Mouse (Mus musculus) forebrain, postnatal 0 days (tissue): Measurements from ENCODE around the gene Lsamp. TPM values are rescaled to one million over a fixed set of nuclear protein-coding genes. Genes with fewer than 3 reads are reported as not detected.

Experiments used
- ATAC-seq: fragments of 200-750 bp; cut with Nextera tagmentation; 2 replicates; pipeline ENCODE4 v1.8.0; 2017; ENCODE audit warnings: mild to moderate bottlenecking, moderate library complexity
- DNase-seq: peaks from one replicate; pipeline ENCODE4 v3.0.0-alpha.2; 2015
- H3K27ac ChIP-seq: fragments of 300-500 bp; sonication (generic); 2 replicates; pipeline ENCODE4 v1.5.1; 2014; ENCODE audit warnings: low read depth, mild to moderate bottlenecking, antibody characterized with exemption, low read length, moderate library complexity, mixed read lengths
- H3K27me3 ChIP-seq: fragments of 300-500 bp; sonication (generic); 2 replicates; pipeline ENCODE4 v1.6.1; 2014; ENCODE audit warnings: mild to moderate bottlenecking, low read length, mixed read lengths; ENCODE audit not compliant: insufficient read depth
- H3K36me3 ChIP-seq: fragments of 300-500 bp; sonication (generic); 2 replicates; pipeline ENCODE4 v1.6.1; 2014; ENCODE audit warnings: mild to moderate bottlenecking, moderate library complexity; ENCODE audit not compliant: insufficient read depth
- H3K4me1 ChIP-seq: fragments of 300-500 bp; sonication (generic); 2 replicates; pipeline ENCODE4 v1.6.1; 2014; ENCODE audit warnings: antibody characterized with exemption; ENCODE audit not compliant: insufficient read depth
- H3K4me2 ChIP-seq: fragments of 300-500 bp; sonication (generic); 2 replicates; pipeline ENCODE4 v1.6.1; 2014; ENCODE audit warnings: low read depth, mild to moderate bottlenecking, moderate library complexity
- H3K4me3 ChIP-seq: fragments of 300-500 bp; sonication (generic); 2 replicates; pipeline ENCODE4 v1.5.1; 2014; ENCODE audit warnings: low read depth, low read length, mixed read lengths
- H3K9ac ChIP-seq: fragments of 300-500 bp; sonication (generic); 2 replicates; pipeline ENCODE4 v1.6.1; 2014; ENCODE audit warnings: mild to moderate bottlenecking
- H3K9me3 ChIP-seq: fragments of 300-500 bp; sonication (generic); 2 replicates; pipeline ENCODE4 v1.6.1; 2016; ENCODE audit warnings: low read length
- CTCF ChIP-seq: sonication (generic); IDR thresholded peaks from 2 replicates; pipeline ENCODE4 v1.5.1; 2016; ENCODE audit warnings: antibody characterized with exemption, control low read depth, low read depth
- WGBS: fragments of 180-500 bp; shearing (Covaris S2); extraction: QIAGEN DNeasy Blood & Tissue Kit; methylation state at CpG from one replicate; pipeline ENCODE4 v1.1.7; 2014; 5-methylcytosine and 5-hydroxymethylcytosine counted together
- polyA plus RNA-seq: library from polyadenylated mRNA; unstranded; fragments of >200 nt; fragmentation: Nextera tagmentation; extraction: Ambion mirVana; gene quantifications from 2 replicates; pipeline ENCODE4 v1.2.1, GENCODE M21; 2015
- total RNA-seq: library from RNA; depleted of rRNA; stranded (reverse); fragments of >200 nt; gene quantifications from 2 replicates; pipeline ENCODE4 v1.2.3, GENCODE M21; 2014

The Lsamp gene
- total and polyA plus RNA-seq, 2 experiments from 2014 or later, result 74.0 to 157 TPM

GRCm38 (mm10) chr16:41063270-41063857, 1079.2 kb downstream of the Lsamp start:
- DNase-seq (no peak), ATAC-seq (no peak)
- H3K9ac ChIP-seq, result no peak overlapping the region
- no peak overlapping the region for H3K27ac ChIP-seq
- no peak for TF ChIP-seq CTCF
- H3K36me3 ChIP-seq, result no peaks in the 10 kb centered on the region
- H3K4me3 ChIP-seq, result no peak overlapping the region
- H3K4me1 ChIP-seq, result no peaks in the 10 kb centered on the region
- H3K9me3 ChIP-seq, result no peaks in the 10 kb centered on the region
- WGBS, result 57% methylated on average over 7 of the region's 7 CpGs
- no peak overlapping the region for H3K4me2 ChIP-seq
- no peaks in the 10 kb centered on the region for H3K27me3 ChIP-seq

GRCm38 (mm10) chr16:41073470-41073869, 1089.3 kb downstream of the Lsamp start:
- WGBS, result 85% methylated on average over 2 of the region's 2 CpGs
- no peak overlapping the region for H3K4me3 ChIP-seq
- H3K9me3 ChIP-seq, result no peaks in the 10 kb centered on the region
- no peak overlapping the region for H3K27ac ChIP-seq
- H3K4me1 ChIP-seq, result no peaks in the 10 kb centered on the region
- TF ChIP-seq CTCF, result no peak
- DNase-seq, result no peak
- no peak for ATAC-seq
- H3K4me2 ChIP-seq, result no peak overlapping the region
- no peak overlapping the region for H3K9ac ChIP-seq
- no peaks in the 10 kb centered on the region for H3K27me3 ChIP-seq
- H3K36me3 ChIP-seq, result no peaks in the 10 kb centered on the region

- H3K4me3 ChIP-seq, result no peak overlapping the region
- WGBS, result 87% methylated on average over 2 of the region's 2 CpGs
- H3K27ac ChIP-seq, result no peak overlapping the region
- no peak overlapping the region for H3K4me2 ChIP-seq
- H3K9ac ChIP-seq, result no peak overlapping the region
- no peaks in the 10 kb centered on the region for H3K27me3 ChIP-seq
- H3K36me3 ChIP-seq, result no peaks in the 10 kb centered on the region
- no peak for TF ChIP-seq CTCF
- no peaks in the 10 kb centered on the region for H3K4me1 ChIP-seq
- H3K9me3 ChIP-seq, result no peaks in the 10 kb centered on the region
- DNase-seq (no peak), ATAC-seq (no peak)
Measured at GRCm38 (mm10) chr16:41088648-41089047, 1104.5 kb downstream of the Lsamp start.

GRCm38 (mm10) chr16:41090092-41090491, 1105.9 kb downstream of the Lsamp start:
- 52% methylated on average over 2 of the region's 2 CpGs for WGBS
- H3K4me3 ChIP-seq, result no peak overlapping the region
- no peak overlapping the region for H3K4me2 ChIP-seq
- no peaks in the 10 kb centered on the region for H3K36me3 ChIP-seq
- DNase-seq (no peak), ATAC-seq (no peak)
- H3K4me1 ChIP-seq, result no peaks in the 10 kb centered on the region
- peak; percentile 28 for TF ChIP-seq CTCF
- H3K9me3 ChIP-seq, result no peaks in the 10 kb centered on the region
- no peaks in the 10 kb centered on the region for H3K27me3 ChIP-seq
- H3K27ac ChIP-seq, result no peak overlapping the region
- no peak overlapping the region for H3K9ac ChIP-seq

GRCm38 (mm10) chr16:41091259-41091658, 1107.1 kb downstream of the Lsamp start:
- Histone ChIP-seq H3K27ac (no peak overlapping the region), H3K4me1 (no peaks in the 10 kb centered on the region), H3K27me3 (no peaks in the 10 kb centered on the region), H3K9me3 (no peaks in the 10 kb centered on the region), H3K4me3 (no peak overlapping the region), H3K4me2 (no peak overlapping the region), H3K36me3 (no peaks in the 10 kb centered on the region), H3K9ac (no peak overlapping the region)
- DNase-seq (no peak), ATAC-seq (no peak)
- TF ChIP-seq CTCF, result no peak

GRCm38 (mm10) chr16:41102805-41103204, 1118.6 kb downstream of the Lsamp start:
- no peaks in the 10 kb centered on the region for H3K36me3 ChIP-seq
- TF ChIP-seq CTCF, result no peak
- no peaks in the 10 kb centered on the region for H3K27me3 ChIP-seq
- ATAC-seq (no peak), DNase-seq (no peak)
- H3K4me3 ChIP-seq, result no peak overlapping the region
- WGBS, result 81% methylated on average over 3 of the region's 3 CpGs
- no peaks in the 10 kb centered on the region for H3K4me1 ChIP-seq
- H3K9ac ChIP-seq, result no peak overlapping the region
- H3K9me3 ChIP-seq, result no peaks in the 10 kb centered on the region
- H3K4me2 ChIP-seq, result no peak overlapping the region
- no peak overlapping the region for H3K27ac ChIP-seq

GRCm38 (mm10) chr16:41124361-41124760, 1140.2 kb downstream of the Lsamp start:
- no peak overlapping the region for H3K27ac ChIP-seq
- H3K4me1 ChIP-seq, result no peaks in the 10 kb centered on the region
- no peak for TF ChIP-seq CTCF
- H3K9ac ChIP-seq, result no peak overlapping the region
- no peak overlapping the region for H3K4me2 ChIP-seq
- no peak for ATAC-seq
- 33% methylated on average over 2 of the region's 2 CpGs for WGBS
- no peaks in the 10 kb centered on the region for H3K27me3 ChIP-seq
- DNase-seq, result no peak
- no peaks in the 10 kb centered on the region for H3K36me3 ChIP-seq
- H3K4me3 ChIP-seq, result no peak overlapping the region
- no peaks in the 10 kb centered on the region for H3K9me3 ChIP-seq
